In the genomic region with DNA sequence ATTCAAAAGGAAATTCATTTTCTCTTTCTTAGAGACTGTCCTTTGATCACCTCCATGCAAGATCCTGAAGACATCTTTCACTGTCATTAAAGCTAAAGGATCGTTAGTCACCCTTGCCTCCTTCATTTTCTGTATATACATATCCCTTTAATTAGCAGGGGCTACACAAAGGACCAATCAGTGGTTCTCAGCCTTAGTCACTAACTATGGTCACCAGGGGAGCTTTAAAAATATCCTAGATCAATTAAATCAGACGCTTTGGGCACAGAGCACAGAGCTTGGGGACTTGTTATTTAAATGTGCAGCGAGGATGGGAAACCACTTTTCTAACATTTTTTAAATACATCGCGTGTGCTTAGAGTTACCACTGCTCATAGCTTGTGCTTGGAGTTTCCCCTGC, we compare ENCODE assay signal across 22 mouse cellular contexts. TPM values are rescaled to one million over a fixed set of nuclear protein-coding genes. Genes with fewer than 3 reads are reported as not detected.
DNase-seq lines count a peak whose midpoint lies in the region; ATAC-seq and TF ChIP-seq lines count a peak whose summit lies in the region.
"Had no signal": no experiment of that assay in that cellular context is flagged by ENCODE, and none has a peak within 500 bp of the region (broad histone marks: within the 10 kb centered on the region; RNA-seq: fewer than 3 reads in every experiment).

No protein-coding gene starts in this region.

- H3K36me3 ChIP-seq in forebrain, embryonic 12.5 days (replicated peaks): no peaks in the 10 kb centered on the region
- H3K36me3 ChIP-seq in forebrain, postnatal 0 days (ENCODE audit: insufficient read depth): no peaks in the 10 kb centered on the region
- no peaks in the 10 kb centered on the region for H3K36me3 ChIP-seq in midbrain, embryonic 11.5 days (ENCODE audit: control insufficient read depth, insufficient read depth, low read length)
- no peaks in the 10 kb centered on the region for H3K36me3 ChIP-seq in midbrain, embryonic 10.5 days
- H3K36me3 ChIP-seq: embryonic facial prominence, embryonic 15.5 days; hindbrain, embryonic 12.5 days; hindbrain, embryonic 15.5 days had no signal

- no peaks in the 10 kb centered on the region for H3K27me3 ChIP-seq in forebrain, embryonic 12.5 days
- H3K27me3 ChIP-seq in forebrain, postnatal 0 days (ENCODE audit: insufficient read depth, low read length): no peaks in the 10 kb centered on the region
- no peaks in the 10 kb centered on the region for H3K27me3 ChIP-seq in midbrain, embryonic 11.5 days (ENCODE audit: control insufficient read depth, insufficient read depth, low read length)
- H3K27me3 ChIP-seq in midbrain, embryonic 10.5 days (ENCODE audit: low read depth, poor library complexity, severe bottlenecking): no peaks in the 10 kb centered on the region
- H3K27me3 ChIP-seq: embryonic facial prominence, embryonic 15.5 days; hindbrain, embryonic 12.5 days; hindbrain, embryonic 15.5 days had no signal

- TF ChIP-seq POLR2A in brain, embryonic 14.5 days (IDR thresholded peaks at IDR 0.05; ENCODE audit: borderline replicate concordance, extremely low read depth, insufficient read depth, insufficient read length, poor library complexity, severe bottlenecking): no peak

- H3K9me3 ChIP-seq in forebrain, embryonic 12.5 days: no peaks in the 10 kb centered on the region
- no peaks in the 10 kb centered on the region for H3K9me3 ChIP-seq in forebrain, postnatal 0 days (ENCODE audit: low read length)
- no peaks in the 10 kb centered on the region for H3K9me3 ChIP-seq in midbrain, embryonic 11.5 days (ENCODE audit: control insufficient read depth, low read length)
- H3K9me3 ChIP-seq in midbrain, embryonic 10.5 days (replicated peaks): no peaks in the 10 kb centered on the region
- H3K9me3 ChIP-seq: embryonic facial prominence, embryonic 15.5 days; hindbrain, embryonic 12.5 days; hindbrain, embryonic 15.5 days had no signal

- peak; percentile 41; the same call in 1 of the 2 replicates for ATAC-seq in forebrain, embryonic 12.5 days (ENCODE audit: low FRiP score)
- ATAC-seq in forebrain, postnatal 0 days: no peak
- ATAC-seq in midbrain, embryonic 11.5 days (ENCODE audit: low FRiP score): no peak
- ATAC-seq: CD4-positive, CD25-positive, alpha-beta regulatory T cell, adult 4 months; forebrain, embryonic 16.5 days; intestine, postnatal 0 days had no signal

- H3K4me3 ChIP-seq in forebrain, embryonic 12.5 days (replicated peaks): no peak overlapping the region
- H3K4me3 ChIP-seq in forebrain, postnatal 0 days (ENCODE audit: low read depth, low read length): no peak overlapping the region
- no peak overlapping the region for H3K4me3 ChIP-seq in midbrain, embryonic 11.5 days (ENCODE audit: low read depth, low read length)
- H3K4me3 ChIP-seq in midbrain, embryonic 10.5 days: no peak overlapping the region
- H3K4me3 ChIP-seq: embryonic facial prominence, embryonic 15.5 days; heart, adult 2 months; hindbrain, embryonic 12.5 days; hindbrain, embryonic 15.5 days had no signal

- H3K9ac ChIP-seq in forebrain, embryonic 12.5 days: no peak overlapping the region
- no peak overlapping the region for H3K9ac ChIP-seq in forebrain, postnatal 0 days
- H3K9ac ChIP-seq in midbrain, embryonic 11.5 days (ENCODE audit: low read length): no peak overlapping the region
- H3K9ac ChIP-seq: embryonic facial prominence, embryonic 15.5 days; hindbrain, embryonic 12.5 days; hindbrain, embryonic 15.5 days had no signal

- 44% methylated on average over 5 of the region's 5 CpGs for WGBS in forebrain, embryonic 12.5 days
- WGBS in forebrain, postnatal 0 days: 33% methylated on average over 5 of the region's 5 CpGs
- 76% methylated on average over 5 of the region's 5 CpGs for WGBS in midbrain, embryonic 11.5 days
- 83% methylated on average over 5 of the region's 5 CpGs for WGBS in midbrain, embryonic 10.5 days

- DNase-seq in forebrain, postnatal 0 days: no peak
- DNase-seq in midbrain, embryonic 11.5 days (ENCODE audit: low spot score, missing footprints): peak; percentile 59
- DNase-seq in midbrain, embryonic 10.5 days (ENCODE audit: low spot score): no peak
- DNase-seq in brain, embryonic 14.5 days (ENCODE audit: low read depth): peak; percentile 30
- DNase-seq in frontal cortex, postnatal 10 days (ENCODE audit: low spot score in 2 of 2): no peak
- DNase-seq: adrenal gland, adult 2 months; adrenal gland, postnatal 14 days; cerebellum, adult 11-12 months; cerebellum, adult 8-10 months; cerebellum, postnatal 10 days; cerebellum, postnatal 36 days; embryo, embryonic 11 days; gastrocnemius, postnatal 25 days; heart, adult 2 months had no signal

- H3K27ac ChIP-seq in forebrain, embryonic 12.5 days: no peak overlapping the region
- H3K27ac ChIP-seq in forebrain, postnatal 0 days (ENCODE audit: low read depth, low read length): no peak overlapping the region
- H3K27ac ChIP-seq in midbrain, embryonic 11.5 days (ENCODE audit: low read depth, low read length): no peak overlapping the region
- H3K27ac ChIP-seq in midbrain, embryonic 10.5 days (replicated peaks): no peak overlapping the region
- H3K27ac ChIP-seq: embryonic facial prominence, embryonic 15.5 days; heart, adult 2 months; hindbrain, embryonic 12.5 days; hindbrain, embryonic 15.5 days had no signal

- TF ChIP-seq CTCF in forebrain, postnatal 0 days (IDR thresholded peaks at IDR 0.05; ENCODE audit: low read depth): no peak
- TF ChIP-seq CTCF in brain, embryonic 14.5 days (IDR thresholded peaks at IDR 0.05; ENCODE audit: borderline replicate concordance, extremely low read depth, insufficient read depth, insufficient read length): no peak

- no peaks in the 10 kb centered on the region for H3K4me1 ChIP-seq in forebrain, embryonic 12.5 days
- H3K4me1 ChIP-seq in forebrain, postnatal 0 days (ENCODE audit: insufficient read depth): no peaks in the 10 kb centered on the region
- H3K4me1 ChIP-seq in midbrain, embryonic 11.5 days (ENCODE audit: control insufficient read depth, insufficient read depth, low read length): no peaks in the 10 kb centered on the region
- H3K4me1 ChIP-seq in midbrain, embryonic 10.5 days: no peaks in the 10 kb centered on the region
- H3K4me1 ChIP-seq: embryonic facial prominence, embryonic 15.5 days; hindbrain, embryonic 12.5 days; hindbrain, embryonic 15.5 days had no signal

- H3K4me2 ChIP-seq in forebrain, embryonic 12.5 days: no peak overlapping the region
- H3K4me2 ChIP-seq in forebrain, postnatal 0 days (ENCODE audit: low read depth): no peak overlapping the region
- H3K4me2 ChIP-seq in midbrain, embryonic 11.5 days: no peak overlapping the region
- H3K4me2 ChIP-seq: embryonic facial prominence, embryonic 15.5 days; heart, embryonic 11.5 days; hindbrain, embryonic 12.5 days; hindbrain, embryonic 15.5 days had no signal

RNA-seq across cellular contexts. Expression of a gene that starts 7.6 kb away (rescaled TPM):
- polyA plus RNA-seq in forebrain, embryonic 12.5 days (2016; fragmentation: Nextera tagmentation; extraction: Ambion mirVana): 29.0 and 31.6 TPM in 2 replicates
- 12.0 and 14.5 TPM in 2 replicates for total RNA-seq in forebrain, postnatal 0 days (2014; rRNA removed)
- 6.5 TPM in 2 replicates for polyA plus RNA-seq in forebrain, postnatal 0 days (2015; fragmentation: Nextera tagmentation; extraction: Ambion mirVana)
- polyA plus RNA-seq in midbrain, embryonic 11.5 days (2014; fragmentation: Nextera tagmentation; extraction: Ambion mirVana): 38.6 and 46.5 TPM in 2 replicates
- polyA plus RNA-seq in midbrain, embryonic 10.5 days (2016; fragmentation: Nextera tagmentation; extraction: Ambion mirVana): 28.3 and 33.5 TPM in 2 replicates
- polyA plus RNA-seq in brain, embryonic 14.5 days (2012; rRNA removed): 29.9 and 31.8 TPM in 2 replicates

Comparison
In these comparisons a context has a peak if more than half of its experiments do, and no peak if none do; other contexts are left out.
1. DNase-seq: peak in midbrain, embryonic 11.5 days (single experiment) and brain, embryonic 14.5 days (single experiment); none in forebrain, postnatal 0 days (single experiment), midbrain, embryonic 10.5 days (single experiment) and frontal cortex, postnatal 10 days (0 of 2).